Mouse (Mus musculus): ENCODE results near the gene Ece2. TPM values are rescaled to one million over a fixed set of nuclear protein-coding genes. Genes with fewer than 3 reads are reported as not detected.
"Not testable (repeated sequence)": the region's sequence is repeated elsewhere in the genome, so short reads cannot be mapped to it uniquely, and the experiment has no call there.

Gene Ece2
- polyA plus RNA-seq, 1 experiment = 0.64 TPM

DNA sequence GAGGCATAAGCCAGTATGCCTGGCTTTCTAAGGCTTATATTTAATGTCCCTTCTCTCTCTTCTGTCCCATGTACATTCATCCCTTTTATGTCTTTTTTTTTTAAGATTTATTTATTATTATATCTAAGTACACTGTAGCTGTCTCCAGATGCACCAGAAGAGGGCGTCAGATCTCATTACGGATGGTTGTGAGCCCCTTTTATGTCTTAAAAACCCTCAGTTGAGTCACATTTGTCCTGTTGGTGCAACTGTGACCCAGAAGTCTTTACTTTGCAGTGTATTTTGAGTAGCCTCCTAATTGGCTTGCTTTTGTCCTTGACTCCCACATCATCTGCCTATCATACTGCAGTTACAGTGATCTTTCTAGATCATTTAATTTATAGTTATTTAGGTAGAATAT is 23.7 kb downstream of the Ece2 start:
- DNase-seq = no peak
- WGBS = 43% methylated on average over 2 of the region's 2 CpGs
- H3K4me3 ChIP-seq (replicated peaks; ENCODE audit: extremely low read depth, low read depth, low read length) = no peak overlapping the region
- no peaks in the 10 kb centered on the region; the same call in none of the 2 replicates for H3K4me1 ChIP-seq (ENCODE audit: control insufficient read depth, insufficient read depth, low read length)
- TF ChIP-seq POLR2A (IDR thresholded peaks at IDR 0.05; ENCODE audit: borderline replicate concordance, extremely low read depth, low read depth, low read length) (no peak), CTCF (IDR thresholded peaks at IDR 0.05; ENCODE audit: insufficient read depth, low read length) (no peak)

- no peak for DNase-seq
- WGBS = 81% methylated on average over 4 of the region's 4 CpGs
- no peak for TF ChIP-seq CTCF (IDR thresholded peaks at IDR 0.05; ENCODE audit: insufficient read depth, low read length)
- no peak for TF ChIP-seq POLR2A (IDR thresholded peaks at IDR 0.05; ENCODE audit: borderline replicate concordance, extremely low read depth, low read depth, low read length)
Measured at GRCm38 (mm10) chr16:20657661-20658060, 28.0 kb downstream of the Ece2 start.

GRCm38 (mm10) chr16:20668013-20668412 is 38.4 kb downstream of the Ece2 start, which contains the start of gene Eif4g1:
TSS of gene Eif4g1 (plus strand) at chr16:20668313.
- not testable (repeated sequence) for DNase-seq; H3K4me1 ChIP-seq (ENCODE audit: control insufficient read depth, insufficient read depth, low read length); H3K4me3 ChIP-seq (replicated peaks; ENCODE audit: extremely low read depth, low read depth, low read length)
- WGBS = over 99% methylated on average over 5 of the region's 6 CpGs

More at GRCm38 (mm10) chr16:20657661-20658060, 28.0 kb downstream of the Ece2 start:
- Histone ChIP-seq H3K4me3 (replicated peaks; ENCODE audit: extremely low read depth, low read depth, low read length) (no peak overlapping the region), H3K4me1 (ENCODE audit: control insufficient read depth, insufficient read depth, low read length) (no peaks in the 10 kb centered on the region)

- Histone ChIP-seq H3K4me1 (ENCODE audit: control insufficient read depth, insufficient read depth, low read length) (peaks cover 12% of the 10 kb centered on the region), H3K4me3 (replicated peaks; ENCODE audit: extremely low read depth, low read depth, low read length) (no peak overlapping the region)
- no peak for DNase-seq
- 81% methylated on average over 3 of the region's 3 CpGs for WGBS
- no peak for TF ChIP-seq CTCF (IDR thresholded peaks at IDR 0.05; ENCODE audit: insufficient read depth, low read length)
- no peak for TF ChIP-seq POLR2A (IDR thresholded peaks at IDR 0.05; ENCODE audit: borderline replicate concordance, extremely low read depth, low read depth, low read length)
Measured at GRCm38 (mm10) chr16:20670291-20670690, 40.7 kb downstream of the Ece2 start.

- 22% methylated on average over 6 of the region's 6 CpGs for WGBS
- Histone ChIP-seq H3K4me3 (replicated peaks; ENCODE audit: extremely low read depth, low read depth, low read length) (no peak overlapping the region), H3K4me1 (ENCODE audit: control insufficient read depth, insufficient read depth, low read length) (peaks cover 12% of the 10 kb centered on the region)
- TF ChIP-seq CTCF (IDR thresholded peaks at IDR 0.05; ENCODE audit: insufficient read depth, low read length) (no peak), POLR2A (IDR thresholded peaks at IDR 0.05; ENCODE audit: borderline replicate concordance, extremely low read depth, low read depth, low read length) (no peak)
- no peak for DNase-seq
Measured at GRCm38 (mm10) chr16:20671886-20672285, 42.3 kb downstream of the Ece2 start.

DNA sequence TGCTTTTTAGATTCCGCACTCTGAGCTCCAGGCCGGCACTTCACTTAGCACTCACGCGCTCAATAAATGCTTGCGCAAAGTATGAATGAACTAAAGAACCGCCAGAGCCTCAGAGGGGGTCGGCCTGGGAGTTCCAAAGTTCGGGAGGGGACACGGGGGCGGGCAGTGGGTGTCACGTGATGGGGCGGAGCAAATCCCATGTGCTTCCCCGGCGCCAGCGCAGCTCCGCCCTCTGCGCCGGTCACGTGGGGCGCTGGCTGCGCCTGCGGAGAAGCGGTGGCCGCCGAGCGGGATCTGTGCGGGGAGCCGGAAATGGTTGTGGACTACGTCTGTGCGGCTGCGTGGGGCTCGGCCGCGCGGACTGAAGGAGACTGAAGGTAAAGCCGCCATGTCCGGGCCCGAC is 42.9 kb downstream of the Ece2 start:
- peak overlapping the region; percentile 73 for H3K4me3 ChIP-seq (replicated peaks; ENCODE audit: extremely low read depth, low read depth, low read length)
- DNase-seq = peak; percentile 96
- TF ChIP-seq POLR2A (IDR thresholded peaks at IDR 0.05; ENCODE audit: borderline replicate concordance, extremely low read depth, low read depth, low read length) (peak; percentile 66; the same call in 1 of the 2 replicates), CTCF (IDR thresholded peaks at IDR 0.05; ENCODE audit: insufficient read depth, low read length) (no peak)
- WGBS = under 1% methylated on average over 38 of the region's 38 CpGs
- H3K4me1 ChIP-seq (ENCODE audit: control insufficient read depth, insufficient read depth, low read length) = peaks cover 13% of the 10 kb centered on the region

DNA sequence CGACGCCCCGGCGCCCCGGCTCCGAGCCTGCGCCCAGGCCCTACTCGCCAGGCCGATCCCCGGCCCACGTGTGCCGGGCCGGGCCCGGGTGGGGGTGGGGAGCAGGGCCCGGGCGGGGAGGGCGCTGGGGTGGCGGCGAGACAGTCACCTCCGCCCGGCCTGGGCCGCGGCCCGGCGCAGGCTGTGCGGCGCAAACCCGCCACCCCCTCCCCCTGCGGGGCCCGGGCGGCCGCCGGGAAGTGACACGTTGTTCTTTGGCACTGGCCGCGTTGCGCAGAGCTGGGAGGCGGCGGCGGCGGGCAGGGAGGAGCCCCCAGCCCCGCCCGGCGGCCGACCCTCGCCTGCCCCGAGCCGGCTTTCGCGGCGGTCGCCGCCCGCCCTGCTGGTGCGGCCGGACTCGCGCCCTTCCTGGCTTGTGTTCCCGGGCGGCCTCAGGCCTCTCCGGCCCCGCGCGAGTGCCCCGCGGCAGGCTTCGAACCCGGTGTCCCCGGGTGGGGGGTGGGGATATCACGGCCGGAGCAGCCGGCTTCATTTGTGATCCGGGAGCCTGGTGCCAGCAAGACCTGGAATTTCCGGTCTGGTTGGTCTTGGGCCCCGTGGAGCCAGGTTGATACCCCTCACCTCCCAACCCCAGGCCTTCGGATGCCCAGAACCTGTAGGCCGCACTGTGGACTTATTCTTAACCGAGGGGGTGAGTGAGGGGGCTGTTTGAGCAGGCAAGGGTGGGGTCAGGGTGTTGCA is 43.5 kb downstream of the Ece2 start:
- Histone ChIP-seq H3K4me1 (ENCODE audit: control insufficient read depth, insufficient read depth, low read length) (peaks cover 16% of the 10 kb centered on the region), H3K4me3 (replicated peaks; ENCODE audit: extremely low read depth, low read depth, low read length) (peak overlapping the region; percentile 73)
- TF ChIP-seq CTCF (IDR thresholded peaks at IDR 0.05; ENCODE audit: insufficient read depth, low read length) (no peak), POLR2A (IDR thresholded peaks at IDR 0.05; ENCODE audit: borderline replicate concordance, extremely low read depth, low read depth, low read length) (no peak)
- WGBS = 1% methylated on average over 48 of the region's 78 CpGs
- peak; percentile 61 for DNase-seq

GRCm38 (mm10) chr16:20673706-20674303 is 44.2 kb downstream of the Ece2 start:
- Histone ChIP-seq H3K4me3 (replicated peaks; ENCODE audit: extremely low read depth, low read depth, low read length) (peak overlapping the region; percentile 73), H3K4me1 (ENCODE audit: control insufficient read depth, insufficient read depth, low read length) (peaks cover 16% of the 10 kb centered on the region)
- no peak for DNase-seq
- TF ChIP-seq POLR2A (IDR thresholded peaks at IDR 0.05; ENCODE audit: borderline replicate concordance, extremely low read depth, low read depth, low read length) = no peak
- no peak for TF ChIP-seq CTCF (IDR thresholded peaks at IDR 0.05; ENCODE audit: insufficient read depth, low read length)
- WGBS = 3% methylated on average over 14 of the region's 14 CpGs

DNA sequence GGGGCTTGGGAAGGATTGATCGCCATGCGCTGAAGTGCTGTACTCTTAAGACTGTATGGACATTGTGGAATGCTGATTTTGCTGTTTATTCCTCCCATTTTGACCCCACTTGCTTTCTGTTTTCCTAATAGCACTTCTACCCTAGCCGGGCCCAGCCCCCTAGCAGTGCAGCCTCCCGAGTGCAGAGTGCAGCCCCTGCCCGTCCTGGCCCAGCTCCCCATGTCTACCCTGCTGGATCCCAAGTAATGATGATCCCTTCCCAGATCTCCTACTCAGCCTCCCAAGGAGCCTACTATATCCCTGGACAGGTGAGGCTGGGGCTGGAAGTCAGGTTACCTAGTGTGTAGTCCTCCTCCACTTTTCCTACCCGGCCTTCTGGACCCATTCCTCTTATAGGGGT is 45.6 kb downstream of the Ece2 start:
- WGBS = 80% methylated on average over 6 of the region's 6 CpGs
- TF ChIP-seq POLR2A (IDR thresholded peaks at IDR 0.05; ENCODE audit: borderline replicate concordance, extremely low read depth, low read depth, low read length) (no peak), CTCF (IDR thresholded peaks at IDR 0.05; ENCODE audit: insufficient read depth, low read length) (no peak)
- Histone ChIP-seq H3K4me3 (replicated peaks; ENCODE audit: extremely low read depth, low read depth, low read length) (no peak overlapping the region), H3K4me1 (ENCODE audit: control insufficient read depth, insufficient read depth, low read length) (peaks cover 16% of the 10 kb centered on the region)
- no peak for DNase-seq

DNA sequence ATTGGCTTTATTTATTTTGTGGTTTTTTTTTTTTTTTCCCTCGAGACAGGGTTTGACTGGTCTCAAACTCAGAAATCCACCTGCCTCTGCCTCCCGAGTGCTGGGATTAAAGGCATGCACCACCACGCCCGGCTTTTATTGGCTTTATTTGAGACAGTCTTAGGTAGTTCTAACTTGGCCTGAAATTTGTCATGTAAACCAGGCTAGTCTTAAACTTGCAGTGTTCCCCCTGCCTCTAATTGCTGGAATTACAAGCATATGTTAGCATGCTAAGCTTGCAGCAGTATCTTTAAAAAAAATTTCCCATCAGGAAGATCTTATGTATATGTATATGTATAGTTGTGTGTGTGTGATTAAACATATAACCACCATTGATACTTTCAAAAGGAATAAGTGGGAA is 47.1 kb downstream of the Ece2 start:
- WGBS = 82% methylated on average over 4 of the region's 4 CpGs
- TF ChIP-seq CTCF (IDR thresholded peaks at IDR 0.05; ENCODE audit: insufficient read depth, low read length) = no peak
- no peak for TF ChIP-seq POLR2A (IDR thresholded peaks at IDR 0.05; ENCODE audit: borderline replicate concordance, extremely low read depth, low read depth, low read length)

More for the DNA sequence above, 47.1 kb downstream of the Ece2 start:
- Histone ChIP-seq H3K4me3 (replicated peaks; ENCODE audit: extremely low read depth, low read depth, low read length) (no peak overlapping the region), H3K4me1 (ENCODE audit: control insufficient read depth, insufficient read depth, low read length) (peaks cover 16% of the 10 kb centered on the region)
- no peak for DNase-seq

Measured in lung, adult 2 months (tissue).